Mouse (Mus musculus): ENCODE data around the gene Nckap1l.

Nckap1l gene

GRCm38 (mm10) chr15:103540646-103541045, 87.1 kb downstream of the Nckap1l start:
- peak; percentile 25 for DNase-seq

DNA sequence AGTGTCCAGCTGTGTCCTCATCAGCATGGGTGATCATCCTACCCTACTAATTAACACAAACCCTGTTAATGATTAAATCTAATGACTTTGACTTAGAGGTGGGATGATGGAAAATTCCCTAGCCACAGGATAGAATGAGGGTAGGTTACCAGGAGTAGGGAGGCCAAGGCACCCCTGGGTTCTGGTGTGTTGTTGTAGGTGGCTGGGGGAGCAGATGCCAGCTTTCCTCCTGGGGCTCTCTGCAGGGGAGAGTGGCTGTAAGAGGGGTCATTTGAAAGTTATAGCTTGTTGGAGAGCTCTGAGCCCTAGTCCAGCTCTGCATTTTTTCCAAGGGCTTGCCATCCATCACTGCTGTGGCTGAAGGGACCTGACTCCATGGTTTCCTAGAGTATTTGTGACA, 88.9 kb downstream of the Nckap1l start:
- DNase-seq, result peak; percentile 87

GRCm38 (mm10) chr15:103547983-103548382, 94.4 kb downstream of the Nckap1l start:
- no peak for DNase-seq
